Mouse (Mus musculus): ENCODE data around the gene Prkce.

- no peak for TF ChIP-seq CTCF (IDR thresholded peaks at IDR 0.05; ENCODE audit: extremely low read depth, insufficient read length, insufficient replicate concordance, low read depth, low read length)
- TF ChIP-seq POLR2A (IDR thresholded peaks at IDR 0.05; ENCODE audit: low read depth, low read length) = no peak
Measured at GRCm38 (mm10) chr17:86371101-86371561, 203.5 kb downstream of the Prkce start.

Measured in small intestine, adult 2 months (tissue).